Mouse (Mus musculus): Measurements from ENCODE around the gene 5730480H06Rik. TPM values are rescaled to one million over a fixed set of nuclear protein-coding genes. Genes with fewer than 3 reads are reported as not detected.
A peak's percentile ranks its signal among the peaks of the same experiment; 100 is the strongest.

The 5730480H06Rik gene
- polyA plus RNA-seq, 1 experiment from 2014 or later: 11.1 TPM

- Histone ChIP-seq H3K36me3 (ENCODE audit: control insufficient read depth, insufficient read depth, low read length) (no peaks in the 10 kb centered on the region), H3K4me2 (replicated peaks; ENCODE audit: low read depth) (no peak overlapping the region), H3K4me3 (ENCODE audit: low read depth, low read length) (no peak overlapping the region), H3K27me3 (ENCODE audit: control insufficient read depth, insufficient read depth, low read length) (no peaks in the 10 kb centered on the region), H3K27ac (replicated peaks) (no peak overlapping the region), H3K4me1 (replicated peaks; ENCODE audit: control insufficient read depth, insufficient read depth) (no peaks in the 10 kb centered on the region), H3K9ac (ENCODE audit: low read length) (no peak overlapping the region), H3K9me3 (ENCODE audit: control insufficient read depth, low read length) (no peaks in the 10 kb centered on the region)
- TF ChIP-seq CTCF (IDR thresholded peaks at IDR 0.05; ENCODE audit: low read depth) (peak; percentile 77), EP300 (optimal IDR thresholded peaks at IDR 0.05) (no peak)
- ATAC-seq (ENCODE audit: low FRiP score, low TSS enrichment): no peak
- peak; percentile 21 for DNase-seq (ENCODE audit: low spot score)
These were observed 102.7 kb downstream of the 5730480H06Rik start for GRCm38 (mm10) chr5:48430459-48430858.

- Histone ChIP-seq H3K4me2 (replicated peaks; ENCODE audit: low read depth) (no peak overlapping the region), H3K4me1 (replicated peaks; ENCODE audit: control insufficient read depth, insufficient read depth) (no peaks in the 10 kb centered on the region), H3K27me3 (ENCODE audit: control insufficient read depth, insufficient read depth, low read length) (no peaks in the 10 kb centered on the region), H3K4me3 (ENCODE audit: low read depth, low read length) (no peak overlapping the region), H3K9me3 (ENCODE audit: control insufficient read depth, low read length) (no peaks in the 10 kb centered on the region), H3K27ac (replicated peaks) (no peak overlapping the region), H3K36me3 (ENCODE audit: control insufficient read depth, insufficient read depth, low read length) (no peaks in the 10 kb centered on the region), H3K9ac (ENCODE audit: low read length) (no peak overlapping the region)
- 82% methylated on average over 1 of the region's 1 CpGs for WGBS
- TF ChIP-seq EP300 (optimal IDR thresholded peaks at IDR 0.05) (no peak), CTCF (IDR thresholded peaks at IDR 0.05; ENCODE audit: low read depth) (no peak)
- DNase-seq (ENCODE audit: low spot score): no peak
- ATAC-seq (ENCODE audit: low FRiP score, low TSS enrichment): no peak
These were observed 121.1 kb downstream of the 5730480H06Rik start for GRCm38 (mm10) chr5:48448888-48449287.

- TF ChIP-seq EP300 (optimal IDR thresholded peaks at IDR 0.05): no peak
- no peak for TF ChIP-seq CTCF (IDR thresholded peaks at IDR 0.05; ENCODE audit: low read depth)
- ATAC-seq (ENCODE audit: low FRiP score, low TSS enrichment) (no peak), DNase-seq (ENCODE audit: low spot score) (no peak)
- WGBS: 49% methylated on average over 2 of the region's 2 CpGs
- Histone ChIP-seq H3K9ac (ENCODE audit: low read length) (no peak overlapping the region), H3K4me1 (replicated peaks; ENCODE audit: control insufficient read depth, insufficient read depth) (no peaks in the 10 kb centered on the region), H3K9me3 (ENCODE audit: control insufficient read depth, low read length) (no peaks in the 10 kb centered on the region), H3K4me3 (ENCODE audit: low read depth, low read length) (no peak overlapping the region), H3K27me3 (ENCODE audit: control insufficient read depth, insufficient read depth, low read length) (no peaks in the 10 kb centered on the region), H3K36me3 (ENCODE audit: control insufficient read depth, insufficient read depth, low read length) (no peaks in the 10 kb centered on the region), H3K4me2 (replicated peaks; ENCODE audit: low read depth) (no peak overlapping the region), H3K27ac (replicated peaks) (no peak overlapping the region)
These were observed 132.5 kb downstream of the 5730480H06Rik start for GRCm38 (mm10) chr5:48460221-48460620.

All from stomach, postnatal 0 days (tissue).